Mouse (Mus musculus) hindbrain, embryonic 15.5 days (tissue): ENCODE results near the gene C4b. TPM values are rescaled to one million over a fixed set of nuclear protein-coding genes. Genes with fewer than 3 reads are reported as not detected.

Experiments used
- ATAC-seq: fragments of 200-750 bp; cut with Nextera tagmentation; 2 replicates; pipeline ENCODE4 v1.8.0; 2017; ENCODE audit warnings: low read depth, moderate number of reproducible peaks, moderate TSS enrichment; ENCODE audit not compliant: low FRiP score
- H3K27ac ChIP-seq: fragments of 300-500 bp; sonication (generic); replicated peaks from 2 replicates; pipeline ENCODE4 v1.5.1; 2015; ENCODE audit warnings: mild to moderate bottlenecking, inconsistent platforms
- H3K27me3 ChIP-seq: fragments of 300-500 bp; sonication (generic); 2 replicates; pipeline ENCODE4 v1.6.1; 2015; ENCODE audit warnings: control low read depth, inconsistent platforms
- H3K36me3 ChIP-seq: fragments of 300-500 bp; sonication (generic); 2 replicates; pipeline ENCODE4 v1.6.1; 2015; ENCODE audit warnings: control low read depth, inconsistent platforms
- H3K4me1 ChIP-seq: fragments of 300-500 bp; sonication (generic); replicated peaks from 2 replicates; pipeline ENCODE4 v1.6.1; 2015; ENCODE audit warnings: control low read depth, inconsistent platforms
- H3K4me2 ChIP-seq: fragments of 300-500 bp; sonication (generic); 2 replicates; pipeline ENCODE4 v1.6.1; 2015; ENCODE audit warnings: moderate library complexity, mild to moderate bottlenecking, inconsistent platforms
- H3K4me3 ChIP-seq: fragments of 300-500 bp; sonication (generic); 2 replicates; pipeline ENCODE4 v1.5.1; 2015; ENCODE audit warnings: mild to moderate bottlenecking, inconsistent platforms
- H3K9ac ChIP-seq: fragments of 300-500 bp; sonication (generic); 2 replicates; pipeline ENCODE4 v1.6.1; 2015; ENCODE audit warnings: inconsistent platforms
- H3K9me3 ChIP-seq: fragments of 300-500 bp; sonication (generic); 2 replicates; pipeline ENCODE4 v1.6.1; 2016; ENCODE audit warnings: control low read depth, inconsistent platforms
- WGBS: fragments of 180-500 bp; shearing (Covaris S2); methylation state at CpG from one replicate; pipeline ENCODE4 v1.1.7; 2015; 5-methylcytosine and 5-hydroxymethylcytosine counted together
- polyA plus RNA-seq: library from polyadenylated mRNA; unstranded; fragments of >200 nt; fragmentation: Nextera tagmentation; extraction: Ambion mirVana; gene quantifications from 2 replicates; pipeline ENCODE4 v1.2.1, GENCODE M21; 2015

C4b gene
- polyA plus RNA-seq, 1 experiment from 2014 or later: 0.21 TPM

DNA sequence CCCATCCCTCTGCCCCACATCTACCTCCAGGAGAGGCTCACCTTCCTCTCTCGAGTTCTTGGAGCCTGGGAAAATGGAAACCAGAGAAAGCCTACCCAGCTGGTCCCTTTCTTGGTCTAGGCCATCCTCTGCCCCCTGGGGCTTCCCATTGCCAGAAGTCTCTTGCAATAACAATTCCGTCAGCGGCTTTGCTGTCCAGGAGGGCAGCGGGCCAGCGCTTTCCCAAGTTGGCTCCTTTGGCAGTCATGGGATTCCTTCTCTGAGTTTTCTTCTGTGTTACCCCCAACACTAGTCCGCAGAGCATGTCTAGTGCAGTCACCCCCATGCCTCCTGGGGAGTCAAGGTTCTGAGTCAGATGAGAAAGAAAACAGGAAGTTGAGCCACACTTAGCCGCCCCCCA is 50.8 kb downstream of the C4b start:
- no peak overlapping the region for H3K4me2 ChIP-seq
- 67% methylated on average over 7 of the region's 7 CpGs for WGBS
- H3K9me3 ChIP-seq: no peaks in the 10 kb centered on the region
- H3K9ac ChIP-seq: no peak overlapping the region
- ATAC-seq: no peak
- H3K4me3 ChIP-seq: no peak overlapping the region
- no peak overlapping the region for H3K27ac ChIP-seq
- no peaks in the 10 kb centered on the region for H3K4me1 ChIP-seq
- no peaks in the 10 kb centered on the region for H3K36me3 ChIP-seq
- no peaks in the 10 kb centered on the region for H3K27me3 ChIP-seq

- no peak overlapping the region for H3K4me2 ChIP-seq
- H3K9me3 ChIP-seq: no peaks in the 10 kb centered on the region
- no peak for ATAC-seq
- no peaks in the 10 kb centered on the region for H3K36me3 ChIP-seq
- no peak overlapping the region for H3K27ac ChIP-seq
- H3K9ac ChIP-seq: no peak overlapping the region
- 73% methylated on average over 4 of the region's 4 CpGs for WGBS
- H3K27me3 ChIP-seq: no peaks in the 10 kb centered on the region
- 0 out of 2 replicates have a peak, but pooled peaks cover 2% of the 10 kb centered on the region for H3K4me1 ChIP-seq
- no peak overlapping the region for H3K4me3 ChIP-seq
These were observed 53.2 kb downstream of the C4b start for GRCm38 (mm10) chr17:34690458-34690857.

DNA sequence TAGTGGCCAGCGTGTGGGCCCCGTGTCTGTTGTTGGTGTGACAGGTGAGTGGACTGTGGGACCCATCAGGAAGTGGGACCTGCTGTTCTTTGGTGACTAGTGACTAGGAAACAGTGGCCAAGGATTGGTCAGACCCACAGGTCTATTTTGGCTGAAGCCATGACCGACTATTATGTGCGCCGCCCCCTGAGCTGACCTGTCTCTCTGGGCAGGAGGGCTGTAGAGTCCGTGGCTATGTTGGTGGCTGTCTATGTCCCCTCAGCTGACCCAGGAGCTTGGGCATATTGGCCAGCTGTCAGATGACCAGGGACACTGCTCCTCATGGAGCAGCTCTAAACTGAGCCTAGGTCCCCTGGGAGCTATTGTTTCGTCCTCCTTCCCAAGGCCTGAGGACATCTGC is 54.8 kb downstream of the C4b start:
- Histone ChIP-seq H3K27me3 (no peaks in the 10 kb centered on the region), H3K4me1 (0 out of 2 replicates have a peak, but pooled peaks cover 5% of the 10 kb centered on the region), H3K4me3 (no peak overlapping the region), H3K9me3 (no peaks in the 10 kb centered on the region), H3K27ac (no peak overlapping the region), H3K9ac (no peak overlapping the region), H3K36me3 (no peaks in the 10 kb centered on the region), H3K4me2 (no peak overlapping the region)
- no peak for ATAC-seq
- 89% methylated on average over 7 of the region's 7 CpGs for WGBS

DNA sequence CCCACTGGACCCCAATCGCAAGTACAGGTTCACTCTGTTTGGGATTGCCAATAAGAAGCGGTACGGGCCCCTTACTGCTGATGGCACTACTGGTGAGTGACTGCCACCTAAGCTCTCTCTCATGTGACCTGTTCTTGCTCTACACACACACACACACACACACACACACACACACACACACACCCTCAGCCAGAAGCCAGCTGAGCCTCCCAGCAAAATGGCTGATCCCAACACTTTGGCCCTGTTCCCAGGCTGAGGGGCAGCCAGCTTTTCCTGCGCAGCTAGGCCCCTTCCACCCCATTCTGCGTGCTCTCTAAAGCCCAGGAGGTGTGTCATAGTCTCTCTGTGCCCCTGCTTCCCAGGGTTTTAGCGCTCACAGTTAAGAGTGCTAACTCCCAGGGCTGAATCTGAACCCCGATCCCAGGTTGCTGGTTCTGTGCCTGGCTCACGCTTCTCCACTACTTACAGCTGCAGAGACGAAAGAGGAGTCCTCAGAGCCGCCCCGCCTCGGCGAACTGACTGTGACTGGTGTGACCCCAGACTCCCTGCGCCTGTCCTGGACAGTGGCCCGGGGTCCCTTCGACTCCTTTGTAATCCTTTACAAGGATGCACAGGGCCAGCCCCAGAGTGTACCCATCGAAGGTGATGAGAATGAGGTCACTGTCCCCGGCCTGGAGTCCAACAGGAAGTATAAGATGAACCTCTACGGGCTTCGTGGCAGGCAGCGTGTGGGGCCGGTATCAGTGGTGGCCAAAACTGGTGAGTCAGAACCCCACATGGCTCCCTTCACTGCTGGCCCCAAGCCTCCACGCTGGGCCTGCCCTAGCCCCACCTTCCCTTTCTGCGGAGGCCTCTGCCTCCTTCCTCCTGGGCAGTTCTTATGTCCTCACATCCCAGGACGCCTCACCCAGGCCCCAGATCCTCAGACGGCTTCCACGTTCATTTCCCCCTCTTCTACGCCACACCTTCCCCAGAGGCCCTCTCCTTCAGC is 58.3 kb downstream of the C4b start:
- Histone ChIP-seq H3K4me1 (0 out of 2 replicates have a peak, but pooled peaks cover 5% of the 10 kb centered on the region), H3K27ac (no peak overlapping the region), H3K27me3 (no peaks in the 10 kb centered on the region), H3K9ac (no peak overlapping the region), H3K4me2 (no peak overlapping the region), H3K9me3 (no peaks in the 10 kb centered on the region), H3K36me3 (no peaks in the 10 kb centered on the region), H3K4me3 (no peak overlapping the region)
- WGBS: 80% methylated on average over 28 of the region's 28 CpGs
- peak; percentile 72 for ATAC-seq

DNA sequence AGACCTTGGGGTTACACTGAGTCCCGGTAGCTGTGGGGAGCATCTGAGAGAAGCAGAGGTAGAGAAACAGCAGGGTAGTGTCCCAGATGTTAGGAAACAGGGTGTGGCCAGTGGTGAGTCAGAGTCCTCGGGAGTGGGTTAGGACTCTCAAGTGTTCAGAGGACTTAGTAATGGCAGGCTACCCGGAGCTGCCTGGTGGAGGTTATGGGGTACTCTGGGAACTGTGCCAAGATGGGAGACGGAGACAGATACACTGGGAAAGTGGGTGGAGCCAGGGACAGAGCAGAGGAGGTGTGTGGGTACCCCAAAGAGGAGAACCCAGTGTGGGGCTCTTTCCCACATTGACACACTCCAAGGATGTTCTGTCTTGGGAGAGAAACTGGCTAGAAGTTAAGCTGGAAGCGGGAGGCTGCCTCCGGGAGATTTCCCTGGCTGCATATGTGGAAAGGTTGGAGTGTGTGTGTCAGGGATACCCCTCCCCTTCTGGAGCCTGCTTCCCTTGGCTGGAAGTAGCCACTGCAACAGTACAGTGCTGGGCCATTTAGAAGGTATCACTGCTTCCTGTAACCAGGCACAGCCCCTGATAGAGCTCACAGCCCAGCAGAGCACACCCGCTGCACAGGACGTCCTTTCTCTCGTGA is 59.3 kb downstream of the C4b start:
- H3K4me1 ChIP-seq: 0 out of 2 replicates have a peak, but pooled peaks cover 5% of the 10 kb centered on the region
- H3K27ac ChIP-seq: no peak overlapping the region
- H3K4me3 ChIP-seq: no peak overlapping the region
- no peaks in the 10 kb centered on the region for H3K9me3 ChIP-seq
- H3K36me3 ChIP-seq: no peaks in the 10 kb centered on the region
- no peaks in the 10 kb centered on the region for H3K27me3 ChIP-seq
- no peak overlapping the region for H3K9ac ChIP-seq
- ATAC-seq: no peak
- WGBS: 69% methylated on average over 9 of the region's 9 CpGs
- H3K4me2 ChIP-seq: no peak overlapping the region

DNA sequence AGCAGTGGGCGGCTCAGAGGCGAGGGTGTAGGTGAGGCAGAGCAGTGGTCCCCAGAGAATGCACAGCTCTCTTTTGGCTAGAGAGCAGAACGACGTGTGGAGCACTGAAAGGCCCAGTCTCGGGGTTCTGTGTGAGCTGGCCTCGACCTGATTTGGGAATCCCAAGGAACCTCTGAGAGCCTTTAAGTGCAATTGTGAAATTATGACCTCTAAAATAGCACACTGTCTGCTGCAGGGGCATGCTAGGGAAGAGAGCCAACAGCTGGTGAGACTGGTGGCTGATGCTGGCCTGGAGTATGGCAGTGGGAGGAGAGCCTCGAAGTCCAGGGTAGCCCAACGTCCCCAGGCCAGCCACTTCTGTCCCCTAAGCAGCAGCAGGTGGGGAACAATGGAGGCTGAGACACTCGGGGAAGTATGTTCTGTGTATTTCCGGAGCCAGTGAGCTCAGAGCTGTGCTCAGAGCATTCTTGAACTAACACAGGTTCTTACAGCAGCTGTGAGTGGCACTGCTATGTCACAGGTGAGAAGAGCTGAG is 59.9 kb downstream of the C4b start:
- 69% methylated on average over 10 of the region's 10 CpGs for WGBS
- no peak overlapping the region for H3K4me3 ChIP-seq
- H3K36me3 ChIP-seq: no peaks in the 10 kb centered on the region
- no peaks in the 10 kb centered on the region for H3K27me3 ChIP-seq
- no peak overlapping the region for H3K4me2 ChIP-seq
- H3K27ac ChIP-seq: no peak overlapping the region
- H3K4me1 ChIP-seq: 0 out of 2 replicates have a peak, but pooled peaks cover 5% of the 10 kb centered on the region
- no peaks in the 10 kb centered on the region for H3K9me3 ChIP-seq
- H3K9ac ChIP-seq: no peak overlapping the region
- ATAC-seq: no peak

DNA sequence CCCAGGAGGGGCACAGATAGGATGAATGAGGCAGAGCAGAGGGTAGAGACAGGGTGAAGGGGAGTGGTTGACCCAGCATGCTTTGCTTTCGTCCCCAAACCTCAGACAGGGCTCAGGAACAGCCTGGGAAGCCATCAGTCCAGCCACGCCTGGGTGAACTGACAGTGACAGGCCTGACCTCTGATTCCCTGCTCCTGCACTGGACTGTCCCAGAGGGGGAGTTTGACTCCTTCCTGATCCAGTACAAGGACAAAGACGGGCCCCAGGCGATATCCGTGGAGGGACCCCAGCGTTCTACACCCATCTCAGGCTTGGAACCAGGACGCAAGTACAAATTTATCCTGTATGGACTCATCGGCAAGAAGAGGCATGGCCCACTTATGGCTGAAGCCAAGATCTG is 60.5 kb downstream of the C4b start:
- H3K9me3 ChIP-seq: no peaks in the 10 kb centered on the region
- 77% methylated on average over 8 of the region's 8 CpGs for WGBS
- H3K4me2 ChIP-seq: no peak overlapping the region
- H3K9ac ChIP-seq: no peak overlapping the region
- no peak overlapping the region for H3K4me3 ChIP-seq
- no peaks in the 10 kb centered on the region for H3K27me3 ChIP-seq
- H3K4me1 ChIP-seq: 0 out of 2 replicates have a peak, but pooled peaks cover 5% of the 10 kb centered on the region
- no peak for ATAC-seq
- no peak overlapping the region for H3K27ac ChIP-seq
- H3K36me3 ChIP-seq: no peaks in the 10 kb centered on the region

DNA sequence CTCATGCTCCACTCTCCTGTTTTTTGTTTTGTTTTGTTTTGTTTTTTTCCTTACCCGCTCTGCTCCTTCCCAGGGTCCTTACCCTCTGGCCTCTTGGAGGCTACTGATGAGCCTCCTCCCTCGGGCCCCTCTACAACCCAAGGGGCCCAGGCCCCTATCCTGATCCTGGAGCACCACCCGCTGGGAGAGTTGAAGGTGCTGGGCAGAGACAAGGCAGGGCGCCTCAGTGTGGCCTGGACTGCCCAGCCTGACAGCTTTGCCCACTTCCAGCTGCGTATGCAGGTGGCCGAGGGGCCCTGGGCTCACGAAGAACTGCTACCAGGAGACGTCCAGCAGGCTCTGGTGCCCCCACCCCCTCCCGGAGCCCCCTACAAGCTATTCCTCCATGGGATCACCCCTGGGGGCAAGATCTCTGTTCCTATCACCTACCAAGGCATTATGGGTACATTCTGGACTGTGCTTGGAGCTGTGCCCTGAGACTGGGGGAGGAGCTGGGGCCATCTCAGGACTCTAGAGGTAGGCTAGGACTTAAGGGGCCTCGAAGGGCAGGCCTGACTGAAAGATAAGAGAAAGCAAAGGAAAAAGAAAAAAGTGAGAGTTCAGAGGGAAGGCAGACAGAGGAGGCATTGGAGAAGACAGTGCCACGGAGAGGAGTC is 61.7 kb downstream of the C4b start:
- Histone ChIP-seq H3K9me3 (no peaks in the 10 kb centered on the region), H3K4me1 (0 out of 2 replicates have a peak, but pooled peaks cover 5% of the 10 kb centered on the region), H3K4me3 (no peak overlapping the region), H3K36me3 (no peaks in the 10 kb centered on the region), H3K9ac (no peak overlapping the region), H3K27me3 (no peaks in the 10 kb centered on the region), H3K4me2 (no peak overlapping the region), H3K27ac (no peak overlapping the region)
- 75% methylated on average over 11 of the region's 11 CpGs for WGBS
- no peak for ATAC-seq

DNA sequence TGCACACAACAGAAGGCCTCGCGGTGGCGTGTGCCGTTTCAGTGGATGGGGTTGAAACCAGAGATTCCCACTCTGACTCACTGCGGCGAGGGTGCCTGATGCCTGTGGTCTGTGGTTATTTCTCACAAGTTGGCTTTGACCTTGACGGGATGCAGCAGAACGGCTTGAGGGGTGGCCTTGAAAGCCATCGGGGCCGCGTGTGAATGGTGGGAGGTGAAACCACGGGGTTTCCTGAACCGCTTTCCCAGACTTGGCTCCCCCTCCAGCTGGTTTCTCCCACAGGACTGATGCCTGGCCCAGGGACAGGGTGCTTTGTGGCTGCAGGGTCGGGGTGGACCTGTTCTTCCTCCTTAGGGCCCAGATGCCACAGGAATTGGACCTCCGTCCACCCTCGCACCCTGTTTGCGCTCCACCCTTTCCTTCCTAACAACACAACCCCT is 62.5 kb downstream of the C4b start:
- ATAC-seq: no peak
- no peaks in the 10 kb centered on the region for H3K9me3 ChIP-seq
- 83% methylated on average over 17 of the region's 17 CpGs for WGBS
- no peak overlapping the region for H3K4me3 ChIP-seq
- no peaks in the 10 kb centered on the region for H3K36me3 ChIP-seq
- H3K9ac ChIP-seq: no peak overlapping the region
- no peak overlapping the region for H3K27ac ChIP-seq
- no peak overlapping the region for H3K4me2 ChIP-seq
- 0 out of 2 replicates have a peak, but pooled peaks cover 5% of the 10 kb centered on the region for H3K4me1 ChIP-seq
- no peaks in the 10 kb centered on the region for H3K27me3 ChIP-seq

DNA sequence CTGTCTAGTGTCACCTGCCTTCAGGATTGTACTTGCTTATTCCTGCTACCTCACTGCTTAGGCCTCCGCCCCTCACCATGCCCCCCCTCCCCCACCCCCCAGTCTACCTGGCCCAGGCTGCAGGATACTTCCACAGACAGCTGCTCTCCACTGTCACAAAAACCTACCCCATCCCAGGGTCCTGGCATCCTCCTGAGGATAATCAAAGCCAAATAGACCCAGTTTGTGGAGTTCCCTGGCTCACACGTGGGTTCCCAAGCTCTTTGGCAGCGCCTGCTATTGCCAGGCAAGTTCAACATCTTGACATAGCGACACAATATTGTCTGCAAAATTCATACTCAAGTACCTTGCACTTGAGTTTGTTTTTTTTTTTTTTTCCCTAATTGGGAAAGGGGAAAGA is 63.1 kb downstream of the C4b start:
- H3K36me3 ChIP-seq: no peaks in the 10 kb centered on the region
- no peak for ATAC-seq
- H3K9ac ChIP-seq: no peak overlapping the region
- H3K27me3 ChIP-seq: no peaks in the 10 kb centered on the region
- H3K4me3 ChIP-seq: no peak overlapping the region
- H3K4me2 ChIP-seq: no peak overlapping the region
- 0 out of 2 replicates have a peak, but pooled peaks cover 4% of the 10 kb centered on the region for H3K4me1 ChIP-seq
- no peaks in the 10 kb centered on the region for H3K9me3 ChIP-seq
- 79% methylated on average over 4 of the region's 4 CpGs for WGBS
- no peak overlapping the region for H3K27ac ChIP-seq

DNA sequence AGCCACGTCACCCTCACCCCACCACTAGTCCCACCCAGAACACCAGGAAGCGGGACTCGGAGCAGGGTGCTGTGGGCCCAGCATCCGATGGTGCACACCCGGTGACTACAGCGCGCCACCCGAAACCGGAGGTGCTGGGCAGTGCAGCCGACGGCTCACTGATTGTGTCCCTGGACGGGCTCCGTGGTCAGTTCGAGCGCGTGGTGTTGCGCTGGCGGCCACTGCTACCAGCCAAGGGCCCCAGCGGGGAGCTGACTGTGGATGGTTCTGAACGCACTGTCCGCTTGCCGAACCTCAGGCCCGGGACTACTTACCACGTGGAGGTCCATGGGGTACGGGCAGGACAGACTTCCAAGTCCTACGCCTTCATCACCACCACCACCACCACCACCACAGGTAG is 63.5 kb downstream of the C4b start:
- WGBS: 86% methylated on average over 26 of the region's 26 CpGs
- no peak overlapping the region for H3K4me3 ChIP-seq
- no peaks in the 10 kb centered on the region for H3K9me3 ChIP-seq
- H3K4me2 ChIP-seq: no peak overlapping the region
- H3K27ac ChIP-seq: no peak overlapping the region
- no peaks in the 10 kb centered on the region for H3K27me3 ChIP-seq
- H3K9ac ChIP-seq: no peak overlapping the region
- H3K36me3 ChIP-seq: no peaks in the 10 kb centered on the region
- no peak for ATAC-seq
- no peaks in the 10 kb centered on the region for H3K4me1 ChIP-seq
